Mouse (Mus musculus) gastrocnemius, adult 18-20 months (tissue): Measurements from ENCODE around the gene Skint11. TPM values are rescaled to one million over a fixed set of nuclear protein-coding genes. Genes with fewer than 3 reads are reported as not detected.
"Not testable (repeated sequence)": the region's sequence is repeated elsewhere in the genome, so short reads cannot be mapped to it uniquely, and the experiment has no call there.

Experiments
- DNase-seq: peaks from one replicate; pipeline ENCODE4 v3.0.0; 2021; ENCODE audit warnings: low spot score
- long read RNA-seq, 2 experiments: library from polyadenylated mRNA; stranded (forward); transcript quantifications; one replicate each; pipeline ENCODE4 v2.0.0; 2021
- total RNA-seq, 2 experiments: library from RNA; stranded (reverse); gene quantifications; 2 replicates each; pipeline ENCODE4 v1.2.3; 2021

Skint11 gene
- not detected for total RNA-seq
- long read RNA-seq, experiment 1: 0 reads
- long read RNA-seq, experiment 2: 0 reads

DNA sequence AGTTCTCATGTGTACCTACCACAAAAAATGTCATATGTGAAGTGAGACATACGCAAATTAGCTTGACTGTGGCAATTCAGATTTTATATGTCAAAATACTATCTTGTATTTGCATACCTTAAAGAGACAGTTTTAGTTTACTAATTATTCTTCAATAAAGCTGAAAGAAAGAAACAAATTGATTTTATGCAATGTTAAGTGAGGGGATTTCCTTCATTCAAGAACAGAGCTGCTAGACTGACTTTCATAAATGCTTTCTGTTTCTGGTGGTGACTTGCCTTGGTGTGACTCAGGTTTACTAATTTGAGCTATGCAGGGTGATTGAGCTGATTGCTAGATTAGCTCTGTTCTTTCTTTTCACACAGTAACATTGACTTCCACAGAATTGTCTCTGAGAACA lies at the start of gene Skint11:
Gene Skint11 (plus strand): TSS at position 301 of the 400 bp plus-strand sequence.
- DNase-seq: no peak

DNA sequence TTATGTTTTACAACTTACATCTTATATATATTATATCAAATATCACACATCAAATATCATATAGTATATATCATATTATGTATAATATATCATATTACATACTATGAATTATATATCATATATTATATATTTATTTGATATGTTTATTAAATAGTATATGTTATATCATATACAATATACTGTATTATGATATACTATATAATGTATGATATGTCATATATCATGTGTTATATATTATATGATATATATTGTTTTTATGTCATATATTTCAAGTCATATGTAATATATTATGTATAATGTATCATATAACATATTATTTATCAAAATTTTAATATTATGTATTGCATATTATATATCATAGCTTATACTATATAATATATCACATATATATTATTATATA lies 2.0 kb upstream of the Skint11 start:
- DNase-seq: no peak

DNA sequence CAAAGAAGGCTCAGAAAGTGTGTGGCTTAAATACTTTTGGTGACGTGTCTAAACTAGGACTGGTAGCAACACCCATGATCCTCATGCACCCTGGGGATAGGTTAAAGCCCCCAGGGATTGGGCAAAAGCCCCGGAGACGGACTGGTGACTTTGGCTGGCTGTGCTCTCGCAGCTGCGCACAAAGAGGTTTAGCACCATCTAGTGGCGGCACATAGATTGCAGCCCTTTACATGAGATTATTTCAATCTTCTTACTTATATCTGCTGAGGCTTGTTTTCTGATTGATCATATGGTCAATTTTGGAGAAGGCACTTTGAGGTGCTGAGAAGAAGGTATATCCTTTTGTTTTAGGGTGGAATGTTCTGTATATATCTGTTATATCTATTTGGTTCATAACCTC lies 9.7 kb downstream of the Skint11 start:
- DNase-seq: not testable (repeated sequence)

DNA sequence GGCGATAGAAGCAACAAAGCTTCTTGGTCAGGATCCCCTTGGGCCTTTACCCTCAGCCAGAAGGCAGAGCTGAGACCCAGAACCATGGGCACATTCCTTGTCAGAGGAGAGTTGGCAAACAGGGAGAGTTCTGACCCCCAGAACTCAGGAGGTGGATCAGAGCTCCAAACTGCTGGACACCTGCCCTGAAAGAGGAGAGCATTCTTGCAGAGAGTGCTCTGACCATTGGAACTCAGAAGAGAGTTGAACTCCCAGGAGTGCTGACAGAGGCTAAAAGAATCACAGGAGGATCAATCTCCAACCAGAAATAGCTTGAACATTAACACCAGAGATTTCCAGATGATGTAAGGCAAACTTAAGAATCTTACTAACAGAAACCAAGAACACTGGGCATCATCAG lies 93.7 kb downstream of the Skint11 start:
- not testable (repeated sequence) for DNase-seq

Other genes with a start within 250 kb of the Skint11 start
- not detected for gene Skint5, start 163.9 kb upstream of the Skint11 start, total RNA-seq
- 1 to 10 TPM in 1 of 2 experiments, under 1 TPM in 1; 0.96 to 2.0 TPM for gene Trabd2b, start 243.3 kb downstream of the Skint11 start, total RNA-seq